Mouse (Mus musculus) neural tube, embryonic 15.5 days (tissue): ENCODE data around the gene Plekhg5. TPM values are rescaled to one million over a fixed set of nuclear protein-coding genes. Genes with fewer than 3 reads are reported as not detected.
A peak's percentile ranks its signal among the peaks of the same experiment; 100 is the strongest.

ENCODE experiments used
- ATAC-seq: fragments of 200-750 bp; cut with Nextera tagmentation; 2 replicates; pipeline ENCODE4 v1.8.0; 2017; ENCODE audit warnings: mild to moderate bottlenecking, moderate TSS enrichment, moderate library complexity; ENCODE audit not compliant: low FRiP score
- H3K27ac ChIP-seq: fragments of 300-500 bp; sonication (generic); replicated peaks from 2 replicates; pipeline ENCODE4 v1.5.1; 2015; ENCODE audit warnings: mild to moderate bottlenecking, inconsistent platforms
- H3K27me3 ChIP-seq: fragments of 300-500 bp; sonication (generic); replicated peaks from 2 replicates; pipeline ENCODE4 v1.6.1; 2015; ENCODE audit warnings: inconsistent platforms
- H3K36me3 ChIP-seq: fragments of 300-500 bp; sonication (generic); 2 replicates; pipeline ENCODE4 v1.6.1; 2015; ENCODE audit warnings: inconsistent platforms
- H3K4me1 ChIP-seq: fragments of 300-500 bp; sonication (generic); 2 replicates; pipeline ENCODE4 v1.6.1; 2015; ENCODE audit warnings: inconsistent platforms
- H3K4me2 ChIP-seq: fragments of 300-500 bp; sonication (generic); 2 replicates; pipeline ENCODE4 v1.6.1; 2015; ENCODE audit warnings: inconsistent platforms, mild to moderate bottlenecking, moderate library complexity
- H3K4me3 ChIP-seq: fragments of 300-500 bp; sonication (generic); replicated peaks from 2 replicates; pipeline ENCODE4 v1.5.1; 2015; ENCODE audit warnings: mild to moderate bottlenecking, inconsistent platforms
- H3K9ac ChIP-seq: fragments of 300-500 bp; sonication (generic); replicated peaks from 2 replicates; pipeline ENCODE4 v1.6.1; 2015; ENCODE audit warnings: mild to moderate bottlenecking, inconsistent platforms
- H3K9me3 ChIP-seq: fragments of 300-500 bp; sonication (generic); replicated peaks from 2 replicates; pipeline ENCODE4 v1.6.1; 2016; ENCODE audit warnings: inconsistent platforms
- WGBS: fragments of 180-500 bp; shearing (Covaris S2); methylation state at CpG from one replicate; pipeline ENCODE4 v1.1.7; 2015; ENCODE audit warnings: mixed read lengths; 5-methylcytosine and 5-hydroxymethylcytosine counted together
- polyA plus RNA-seq: library from polyadenylated mRNA; unstranded; fragments of >200 nt; fragmentation: Nextera tagmentation; extraction: Ambion mirVana; gene quantifications from 2 replicates; pipeline ENCODE4 v1.2.1, GENCODE M21; 2015

Plekhg5 gene
- polyA plus RNA-seq, 1 experiment from 2014 or later = 13.6 TPM

GRCm38 (mm10) chr4:152141521-152142135, 69.3 kb downstream of the Plekhg5 start:
- 56% methylated on average over 8 of the region's 8 CpGs for WGBS
- Histone ChIP-seq H3K9ac (no peak overlapping the region), H3K27me3 (peaks cover 39% of the 10 kb centered on the region), H3K4me1 (peaks cover 9% of the 10 kb centered on the region), H3K9me3 (no peaks in the 10 kb centered on the region), H3K4me3 (no peak overlapping the region), H3K4me2 (no peak overlapping the region), H3K36me3 (no peaks in the 10 kb centered on the region), H3K27ac (no peak overlapping the region)
- ATAC-seq = no peak

GRCm38 (mm10) chr4:152143632-152144031, 71.3 kb downstream of the Plekhg5 start:
- 47% methylated on average over 1 of the region's 1 CpGs for WGBS
- Histone ChIP-seq H3K4me1 (peaks cover 4% of the 10 kb centered on the region), H3K4me2 (no peak overlapping the region), H3K9me3 (no peaks in the 10 kb centered on the region), H3K27me3 (peaks cover 26% of the 10 kb centered on the region), H3K27ac (no peak overlapping the region), H3K36me3 (no peaks in the 10 kb centered on the region), H3K4me3 (no peak overlapping the region), H3K9ac (no peak overlapping the region)
- no peak for ATAC-seq

- Histone ChIP-seq H3K9ac (no peak overlapping the region), H3K27me3 (peaks cover 32% of the 10 kb centered on the region), H3K4me2 (no peak overlapping the region), H3K4me1 (no peaks in the 10 kb centered on the region), H3K36me3 (no peaks in the 10 kb centered on the region), H3K27ac (no peak overlapping the region), H3K4me3 (no peak overlapping the region), H3K9me3 (no peaks in the 10 kb centered on the region)
- no peak for ATAC-seq
- 62% methylated on average over 10 of the region's 10 CpGs for WGBS
Observed at GRCm38 (mm10) chr4:152145473-152145872, 73.2 kb downstream of the Plekhg5 start.

- H3K27ac ChIP-seq = no peak overlapping the region
- peaks cover 35% of the 10 kb centered on the region for H3K27me3 ChIP-seq
- no peaks in the 10 kb centered on the region for H3K36me3 ChIP-seq
- no peak overlapping the region for H3K9ac ChIP-seq
- no peaks in the 10 kb centered on the region for H3K9me3 ChIP-seq
- WGBS = 48% methylated on average over 11 of the region's 11 CpGs
- H3K4me2 ChIP-seq = no peak overlapping the region
- H3K4me3 ChIP-seq = no peak overlapping the region
- ATAC-seq = no peak
- H3K4me1 ChIP-seq = no peaks in the 10 kb centered on the region
Observed at GRCm38 (mm10) chr4:152146033-152146827, 73.9 kb downstream of the Plekhg5 start.

- no peak overlapping the region for H3K4me2 ChIP-seq
- H3K4me3 ChIP-seq = no peak overlapping the region
- H3K36me3 ChIP-seq = no peaks in the 10 kb centered on the region
- H3K27me3 ChIP-seq = peaks cover 68% of the 10 kb centered on the region
- H3K9ac ChIP-seq = no peak overlapping the region
- no peak for ATAC-seq
- WGBS = 86% methylated on average over 4 of the region's 4 CpGs
- H3K27ac ChIP-seq = no peak overlapping the region
- peaks cover 15% of the 10 kb centered on the region for H3K4me1 ChIP-seq
- no peaks in the 10 kb centered on the region for H3K9me3 ChIP-seq
Observed at GRCm38 (mm10) chr4:152150546-152150945, 78.2 kb downstream of the Plekhg5 start.

GRCm38 (mm10) chr4:152151451-152151965, 79.2 kb downstream of the Plekhg5 start:
- peaks cover 15% of the 10 kb centered on the region for H3K4me1 ChIP-seq
- 0 out of 2 replicates have a peak, but pooled peaks have one; percentile 21 for ATAC-seq
- H3K36me3 ChIP-seq = no peaks in the 10 kb centered on the region
- H3K27me3 ChIP-seq = peaks cover 72% of the 10 kb centered on the region
- H3K27ac ChIP-seq = no peak overlapping the region
- H3K9ac ChIP-seq = peak overlapping the region; percentile 20; the same call in 1 of the 2 replicates
- H3K4me3 ChIP-seq = peak overlapping the region; percentile 32
- WGBS = 23% methylated on average over 7 of the region's 7 CpGs
- H3K4me2 ChIP-seq = peak overlapping the region; percentile 57
- no peaks in the 10 kb centered on the region for H3K9me3 ChIP-seq

- Histone ChIP-seq H3K27me3 (peaks cover 76% of the 10 kb centered on the region), H3K27ac (no peak within 1 kb of the TSS), H3K9me3 (no peaks in the 10 kb centered on the region), H3K4me1 (peaks cover 15% of the 10 kb centered on the region), H3K36me3 (no peaks in the 10 kb centered on the region), H3K4me3 (peak within 1 kb of the TSS; percentile 32), H3K4me2 (peak within 1 kb of the TSS; percentile 57), H3K9ac (peak within 1 kb of the TSS; percentile 20; the same call in 1 of the 2 replicates)
- ATAC-seq = peak; percentile 63; the same call in 1 of the 2 replicates
- under 1% methylated on average over 54 of the region's 57 CpGs for WGBS
Observed at GRCm38 (mm10) chr4:152151966-152152544, 79.8 kb downstream of the Plekhg5 start, which contains the start of gene Espn. Gene Espn, minus strand, starts transcription at chr4:152152371.

GRCm38 (mm10) chr4:152153771-152154177, 81.5 kb downstream of the Plekhg5 start:
- no peak overlapping the region for H3K27ac ChIP-seq
- H3K36me3 ChIP-seq = no peaks in the 10 kb centered on the region
- no peaks in the 10 kb centered on the region for H3K9me3 ChIP-seq
- H3K9ac ChIP-seq = no peak overlapping the region
- peaks cover 91% of the 10 kb centered on the region for H3K27me3 ChIP-seq
- H3K4me2 ChIP-seq = peak overlapping the region; percentile 42
- peak overlapping the region; percentile 13; the same call in 1 of the 2 replicates for H3K4me3 ChIP-seq
- ATAC-seq = no peak
- peaks cover 25% of the 10 kb centered on the region for H3K4me1 ChIP-seq
- WGBS = 2% methylated on average over 23 of the region's 23 CpGs

GRCm38 (mm10) chr4:152155019-152155418, 82.7 kb downstream of the Plekhg5 start:
- WGBS = 58% methylated on average over 4 of the region's 4 CpGs
- no peaks in the 10 kb centered on the region for H3K36me3 ChIP-seq
- H3K4me3 ChIP-seq = no peak overlapping the region
- no peak overlapping the region for H3K27ac ChIP-seq
- H3K4me1 ChIP-seq = peaks cover 36% of the 10 kb centered on the region
- peaks cover 92% of the 10 kb centered on the region for H3K27me3 ChIP-seq
- H3K9me3 ChIP-seq = no peaks in the 10 kb centered on the region
- H3K4me2 ChIP-seq = no peak overlapping the region
- H3K9ac ChIP-seq = no peak overlapping the region
- ATAC-seq = no peak

- H3K4me2 ChIP-seq = peak overlapping the region; percentile 39
- H3K9ac ChIP-seq = no peak overlapping the region
- peaks cover 31% of the 10 kb centered on the region for H3K4me1 ChIP-seq
- H3K27ac ChIP-seq = no peak overlapping the region
- H3K9me3 ChIP-seq = no peaks in the 10 kb centered on the region
- peaks cover 90% of the 10 kb centered on the region for H3K27me3 ChIP-seq
- peak overlapping the region; percentile 16; the same call in 1 of the 2 replicates for H3K4me3 ChIP-seq
- 17% methylated on average over 21 of the region's 21 CpGs for WGBS
- no peak for ATAC-seq
- no peaks in the 10 kb centered on the region for H3K36me3 ChIP-seq
Observed at GRCm38 (mm10) chr4:152157779-152158584, 85.7 kb downstream of the Plekhg5 start.
